Comparison of ENCODE assay signal across 16 mouse cellular contexts in genomic region chr9:81726542-81726941, GRCm38 (mm10).
DNase-seq lines count a peak whose midpoint lies in the region; ATAC-seq and TF ChIP-seq lines count a peak whose summit lies in the region.
"Had no signal": no experiment of that assay in that cellular context is flagged by ENCODE, and none has a peak within 500 bp of the region (broad histone marks: within the 10 kb centered on the region; RNA-seq: fewer than 3 reads in every experiment).

No protein-coding gene starts in this region.

- ATAC-seq in hindbrain, postnatal 0 days = no peak
- no peak for ATAC-seq in hindbrain, embryonic 12.5 days (ENCODE audit: low FRiP score)
- ATAC-seq: inflammation-experienced regulatory T-cells, adult 6 months had no signal

- H3K9ac ChIP-seq in hindbrain, postnatal 0 days (replicated peaks; ENCODE audit: low read length) = no peak overlapping the region
- H3K9ac ChIP-seq in hindbrain, embryonic 12.5 days = no peak overlapping the region
- H3K9ac ChIP-seq: limb, embryonic 13.5 days; neural tube, embryonic 13.5 days had no signal

- H3K27me3 ChIP-seq in hindbrain, postnatal 0 days (ENCODE audit: insufficient read depth, low read length) = no peaks in the 10 kb centered on the region
- no peaks in the 10 kb centered on the region for H3K27me3 ChIP-seq in hindbrain, embryonic 12.5 days
- H3K27me3 ChIP-seq: limb, embryonic 13.5 days; neural tube, embryonic 13.5 days had no signal

- no peak overlapping the region for H3K27ac ChIP-seq in hindbrain, postnatal 0 days
- no peak overlapping the region for H3K27ac ChIP-seq in hindbrain, embryonic 12.5 days
- H3K27ac ChIP-seq: gastrocnemius, adult 2 months; left cerebral cortex, adult 2 months; limb, embryonic 13.5 days; neural tube, embryonic 13.5 days had no signal

- no peaks in the 10 kb centered on the region for H3K9me3 ChIP-seq in hindbrain, postnatal 0 days (ENCODE audit: low read length)
- no peaks in the 10 kb centered on the region for H3K9me3 ChIP-seq in hindbrain, embryonic 12.5 days (replicated peaks)
- H3K9me3 ChIP-seq: limb, embryonic 13.5 days; neural tube, embryonic 13.5 days had no signal

- no peaks in the 10 kb centered on the region for H3K4me1 ChIP-seq in hindbrain, postnatal 0 days (ENCODE audit: insufficient read depth, low read length)
- no peaks in the 10 kb centered on the region for H3K4me1 ChIP-seq in hindbrain, embryonic 12.5 days
- H3K4me1 ChIP-seq: limb, embryonic 13.5 days; neural tube, embryonic 13.5 days had no signal

- H3K4me2 ChIP-seq in hindbrain, postnatal 0 days (ENCODE audit: low read depth, low read length) = no peak overlapping the region
- no peak overlapping the region for H3K4me2 ChIP-seq in hindbrain, embryonic 12.5 days (replicated peaks)
- H3K4me2 ChIP-seq: limb, embryonic 13.5 days; neural tube, embryonic 13.5 days had no signal

- DNase-seq in cerebellum, postnatal 10 days = peak; percentile 1 to 5
- no peak for DNase-seq in cerebellum, adult 11-12 months
- peak; percentile 27 for DNase-seq in hindbrain, postnatal 0 days (ENCODE audit: low spot score)
- DNase-seq in retina, postnatal 1 day = peak; percentile 11
- no peak for DNase-seq in retina, embryonic 14.5 days (ENCODE audit: low spot score)
- DNase-seq in spleen, postnatal 36 days (ENCODE audit: low spot score in 2 of 2) = no peak
- no peak for DNase-seq in lung, postnatal 36 days
- DNase-seq: adrenal gland, postnatal 14 days; gastrocnemius, adult 2 months; heart, postnatal 14 days; lung, postnatal 4 days had no signal

- H3K4me3 ChIP-seq in hindbrain, postnatal 0 days (ENCODE audit: low read length) = no peak overlapping the region
- H3K4me3 ChIP-seq in hindbrain, embryonic 12.5 days = no peak overlapping the region
- H3K4me3 ChIP-seq: gastrocnemius, adult 2 months; left cerebral cortex, adult 2 months; limb, embryonic 13.5 days; neural tube, embryonic 13.5 days had no signal

- no peak for TF ChIP-seq CTCF in hindbrain, postnatal 0 days (IDR thresholded peaks at IDR 0.05; ENCODE audit: low read depth)

- no peaks in the 10 kb centered on the region for H3K36me3 ChIP-seq in hindbrain, postnatal 0 days (ENCODE audit: insufficient read depth, low read length)
- H3K36me3 ChIP-seq in hindbrain, embryonic 12.5 days = no peaks in the 10 kb centered on the region
- H3K36me3 ChIP-seq: limb, embryonic 13.5 days; neural tube, embryonic 13.5 days had no signal

Comparison
In these comparisons a context has a peak if more than half of its experiments do, and no peak if none do; other contexts are left out.
1. DNase-seq: peak in cerebellum, postnatal 10 days (2 of 2), hindbrain, postnatal 0 days (single experiment) and retina, postnatal 1 day (single experiment); none in cerebellum, adult 11-12 months (single experiment), retina, embryonic 14.5 days (single experiment), spleen, postnatal 36 days (0 of 2) and lung, postnatal 36 days (single experiment).